Mouse (Mus musculus) hindbrain, embryonic 11.5 days (tissue): ENCODE data around the gene Atg5. TPM values are rescaled to one million over a fixed set of nuclear protein-coding genes. Genes with fewer than 3 reads are reported as not detected.
"Not testable (repeated sequence)": the region's sequence is repeated elsewhere in the genome, so short reads cannot be mapped to it uniquely, and the experiment has no call there.

Experiments used
- ATAC-seq: fragments of 200-750 bp; cut with Nextera tagmentation; 2 replicates; pipeline ENCODE4 v1.8.0; 2017; ENCODE audit warnings: mild to moderate bottlenecking, moderate TSS enrichment, moderate library complexity; ENCODE audit not compliant: low FRiP score
- DNase-seq: peaks from one replicate; pipeline ENCODE4 v3.0.0-alpha.2; 2015; ENCODE audit warnings: low spot score
- H3K27ac ChIP-seq: fragments of 300-500 bp; sonication (generic); 2 replicates; pipeline ENCODE4 v1.5.1; 2014; ENCODE audit warnings: mild to moderate bottlenecking, low read depth, low read length
- H3K27me3 ChIP-seq: fragments of 300-500 bp; sonication (generic); 2 replicates; pipeline ENCODE4 v1.6.1; 2014; ENCODE audit warnings: mild to moderate bottlenecking, low read length, moderate library complexity, mixed read lengths; ENCODE audit not compliant: control insufficient read depth, insufficient read depth
- H3K36me3 ChIP-seq: fragments of 300-500 bp; sonication (generic); 2 replicates; pipeline ENCODE4 v1.6.1; 2014; ENCODE audit warnings: mild to moderate bottlenecking, low read length, moderate library complexity, mixed read lengths; ENCODE audit not compliant: control insufficient read depth, insufficient read depth
- H3K4me1 ChIP-seq: fragments of 300-500 bp; sonication (generic); replicated peaks from 2 replicates; pipeline ENCODE4 v1.6.1; 2014; ENCODE audit warnings: low read length, mixed read lengths; ENCODE audit not compliant: control insufficient read depth, insufficient read depth
- H3K4me2 ChIP-seq: fragments of 300-500 bp; sonication (generic); replicated peaks from 2 replicates; pipeline ENCODE4 v1.6.1; 2014; ENCODE audit warnings: mild to moderate bottlenecking, low read depth, low read length
- H3K4me3 ChIP-seq: fragments of 300-500 bp; sonication (generic); 2 replicates; pipeline ENCODE4 v1.5.1; 2014; ENCODE audit warnings: low read depth, low read length
- H3K9ac ChIP-seq: fragments of 300-500 bp; sonication (generic); 2 replicates; pipeline ENCODE4 v1.6.1; 2014; ENCODE audit warnings: low read depth, low read length
- H3K9me3 ChIP-seq: fragments of 300-500 bp; sonication (generic); 2 replicates; pipeline ENCODE4 v1.6.1; 2016; ENCODE audit warnings: low read length; ENCODE audit not compliant: control insufficient read depth
- WGBS: fragments of 180-500 bp; shearing (Covaris S2); extraction: QIAGEN DNeasy Blood & Tissue Kit; methylation state at CpG from one replicate; pipeline ENCODE4 v1.1.7; 2014; 5-methylcytosine and 5-hydroxymethylcytosine counted together
- polyA plus RNA-seq: library from polyadenylated mRNA; unstranded; fragments of >200 nt; fragmentation: Nextera tagmentation; extraction: Ambion mirVana; gene quantifications from 2 replicates; pipeline ENCODE4 v1.2.1, GENCODE M21; 2014

Atg5 gene
- polyA plus RNA-seq, 1 experiment from 2014 or later = 58.7 TPM

GRCm38 (mm10) chr10:44323836-44324235 is 55.7 kb downstream of the Atg5 start:
- no peak overlapping the region for H3K9ac ChIP-seq
- H3K27me3 ChIP-seq = no peaks in the 10 kb centered on the region
- WGBS = 92% methylated on average over 8 of the region's 8 CpGs
- no peak for DNase-seq
- no peaks in the 10 kb centered on the region for H3K9me3 ChIP-seq
- peaks cover 3% of the 10 kb centered on the region for H3K4me1 ChIP-seq
- no peaks in the 10 kb centered on the region for H3K36me3 ChIP-seq
- no peak overlapping the region for H3K4me3 ChIP-seq
- no peak overlapping the region for H3K27ac ChIP-seq
- H3K4me2 ChIP-seq = no peak overlapping the region
- no peak for ATAC-seq

- H3K4me2 ChIP-seq = no peak overlapping the region
- no peak overlapping the region for H3K27ac ChIP-seq
- 0 out of 2 replicates have a peak, but pooled peaks have one; percentile 53 for ATAC-seq
- DNase-seq = peak; percentile 18
- peaks cover 3% of the 10 kb centered on the region for H3K4me1 ChIP-seq
- WGBS = 73% methylated on average over 13 of the region's 13 CpGs
- no peaks in the 10 kb centered on the region for H3K9me3 ChIP-seq
- no peak overlapping the region for H3K4me3 ChIP-seq
- H3K27me3 ChIP-seq = no peaks in the 10 kb centered on the region
- H3K36me3 ChIP-seq = no peaks in the 10 kb centered on the region
- no peak overlapping the region for H3K9ac ChIP-seq
These were observed 57.7 kb downstream of the Atg5 start for GRCm38 (mm10) chr10:44325551-44326500.

- DNase-seq = no peak
- no peaks in the 10 kb centered on the region for H3K27me3 ChIP-seq
- no peaks in the 10 kb centered on the region for H3K36me3 ChIP-seq
- H3K27ac ChIP-seq = no peak overlapping the region
- no peak overlapping the region for H3K4me2 ChIP-seq
- peaks cover 3% of the 10 kb centered on the region for H3K4me1 ChIP-seq
- WGBS = 93% methylated on average over 9 of the region's 9 CpGs
- no peak overlapping the region for H3K4me3 ChIP-seq
- no peak for ATAC-seq
- no peak overlapping the region for H3K9ac ChIP-seq
- H3K9me3 ChIP-seq = no peaks in the 10 kb centered on the region
These were observed 58.9 kb downstream of the Atg5 start for GRCm38 (mm10) chr10:44327057-44327456.

GRCm38 (mm10) chr10:44328347-44328746 is 60.2 kb downstream of the Atg5 start:
- no peak overlapping the region for H3K9ac ChIP-seq
- no peak overlapping the region for H3K4me3 ChIP-seq
- no peak for ATAC-seq
- H3K9me3 ChIP-seq = no peaks in the 10 kb centered on the region
- peak; percentile 52 for DNase-seq
- H3K36me3 ChIP-seq = no peaks in the 10 kb centered on the region
- WGBS = 81% methylated on average over 3 of the region's 3 CpGs
- no peak overlapping the region for H3K4me2 ChIP-seq
- peaks cover 3% of the 10 kb centered on the region for H3K4me1 ChIP-seq
- H3K27ac ChIP-seq = no peak overlapping the region
- H3K27me3 ChIP-seq = no peaks in the 10 kb centered on the region

- DNase-seq (no peak), ATAC-seq (no peak)
- Histone ChIP-seq H3K4me3 (no peak overlapping the region), H3K4me1 (peaks cover 1% of the 10 kb centered on the region), H3K9ac (no peak overlapping the region), H3K4me2 (no peak overlapping the region), H3K27me3 (no peaks in the 10 kb centered on the region), H3K36me3 (no peaks in the 10 kb centered on the region), H3K27ac (no peak overlapping the region), H3K9me3 (no peaks in the 10 kb centered on the region)
- WGBS = 85% methylated on average over 1 of the region's 1 CpGs
These were observed 62.6 kb downstream of the Atg5 start for GRCm38 (mm10) chr10:44330717-44331116.

GRCm38 (mm10) chr10:44331469-44331868 is 63.3 kb downstream of the Atg5 start:
- Histone ChIP-seq H3K27ac (no peak overlapping the region), H3K9ac (no peak overlapping the region), H3K4me1 (no peaks in the 10 kb centered on the region), H3K4me2 (no peak overlapping the region), H3K27me3 (no peaks in the 10 kb centered on the region), H3K36me3 (no peaks in the 10 kb centered on the region), H3K9me3 (no peaks in the 10 kb centered on the region), H3K4me3 (no peak overlapping the region)
- DNase-seq (no peak), ATAC-seq (no peak)
- 94% methylated on average over 2 of the region's 2 CpGs for WGBS

GRCm38 (mm10) chr10:44332656-44333055 is 64.5 kb downstream of the Atg5 start:
- H3K36me3 ChIP-seq, H3K9ac ChIP-seq, H3K4me2 ChIP-seq, H3K27ac ChIP-seq, DNase-seq, H3K27me3 ChIP-seq, H3K4me3 ChIP-seq, H3K9me3 ChIP-seq, H3K4me1 ChIP-seq, ATAC-seq: not testable (repeated sequence)
- 88% methylated on average over 3 of the region's 3 CpGs for WGBS

GRCm38 (mm10) chr10:44336641-44337382 is 68.7 kb downstream of the Atg5 start:
- not testable (repeated sequence) for H3K9ac ChIP-seq, H3K27me3 ChIP-seq, ATAC-seq, H3K9me3 ChIP-seq, H3K36me3 ChIP-seq, H3K4me2 ChIP-seq, H3K4me1 ChIP-seq, H3K27ac ChIP-seq, H3K4me3 ChIP-seq, DNase-seq
- WGBS = 90% methylated on average over 3 of the region's 3 CpGs
